Mouse (Mus musculus) activated CD4-positive, CD25-positive, alpha-beta regulatory T cell, adult 9 weeks (primary cell): ENCODE results near the gene Gm20547. TPM values are rescaled to one million over a fixed set of nuclear protein-coding genes. Genes with fewer than 3 reads are reported as not detected.

ENCODE experiments used
- polyA plus RNA-seq: library from polyadenylated mRNA; unstranded; fragments of 100-300 nt; shearing (Covaris generic); gene quantifications from one replicate; pipeline ENCODE4 v1.2.1, GENCODE M21; 2017

Gm20547 gene
- polyA plus RNA-seq, result not detected

DNA sequence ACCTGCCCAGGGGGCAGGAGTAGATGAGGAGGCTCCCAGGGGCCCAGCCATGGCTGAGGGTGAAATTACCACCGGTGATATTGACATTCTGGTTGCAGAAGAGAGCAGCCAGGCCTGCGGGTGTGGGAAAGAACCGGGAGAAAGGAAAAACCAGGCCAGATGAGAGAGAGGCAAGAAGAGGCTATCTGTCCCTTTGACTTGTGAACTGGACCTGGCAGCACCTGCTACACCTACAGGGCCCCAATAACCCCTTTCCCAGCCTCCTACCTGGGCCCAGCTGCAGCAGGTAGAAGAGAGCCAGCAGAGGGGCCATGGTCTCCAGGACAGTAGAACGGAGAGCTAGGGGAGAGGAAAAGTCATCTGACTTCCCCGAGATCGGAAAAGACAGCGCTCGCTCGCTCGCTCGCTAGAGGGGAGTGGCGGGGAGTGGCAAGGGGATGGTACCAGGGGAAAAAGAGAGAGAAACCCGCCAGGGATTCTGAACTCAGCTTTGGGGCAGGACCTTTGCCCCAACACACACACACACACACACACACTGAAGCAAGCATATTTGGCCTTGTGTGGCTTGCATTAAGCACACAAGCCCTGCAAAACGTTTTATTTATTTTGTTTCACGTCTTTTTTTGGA, at the start of gene Gm20547:
Gene Gm20547 (minus strand): TSS at position 360 of the 628 bp plus-strand sequence.

GRCm38 (mm10) chr17:34931061-34931734, 49.4 kb upstream of the Gm20547 start, which contains the start of gene Neu1:
Gene Neu1, plus strand, starts transcription at chr17:34931253.

GRCm38 (mm10) chr17:34913930-34914665, 32.3 kb upstream of the Gm20547 start, which contains the start of gene Slc44a4:
Gene Slc44a4, plus strand, starts transcription at chr17:34914466.

DNA sequence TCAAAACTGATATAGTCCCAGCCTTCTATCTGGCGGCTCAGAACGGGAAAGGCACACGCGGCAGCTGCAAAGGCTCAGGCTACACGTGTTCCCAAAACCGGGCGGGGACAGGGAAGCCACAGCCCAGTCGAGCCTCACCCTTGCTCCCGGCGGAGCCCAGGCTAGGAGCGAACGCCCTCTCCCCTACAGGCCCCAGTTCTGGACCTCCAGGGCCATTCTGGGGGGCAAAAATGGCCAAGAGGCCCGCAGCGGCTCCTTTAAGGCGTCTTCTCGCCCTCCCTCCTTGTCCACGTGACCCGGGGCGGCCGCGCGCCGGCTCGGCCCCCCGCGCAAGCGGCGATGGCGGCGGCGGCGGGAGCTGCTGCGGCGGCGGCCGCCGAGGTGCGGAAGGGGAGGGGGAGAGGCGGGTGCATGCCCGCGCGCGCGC, 16.3 kb upstream of the Gm20547 start, which contains the start of the genes C2 and Ehmt2:
Gene C2 (minus strand): TSS at position 106 of the 427 bp plus-strand sequence.
Gene Ehmt2 (plus strand): TSS at position 310 of the 427 bp plus-strand sequence.

GRCm38 (mm10) chr17:34879336-34879879, 2.4 kb downstream of the Gm20547 start, which contains the start of gene Zbtb12:
Gene Zbtb12, plus strand, starts transcription at chr17:34879483.

DNA sequence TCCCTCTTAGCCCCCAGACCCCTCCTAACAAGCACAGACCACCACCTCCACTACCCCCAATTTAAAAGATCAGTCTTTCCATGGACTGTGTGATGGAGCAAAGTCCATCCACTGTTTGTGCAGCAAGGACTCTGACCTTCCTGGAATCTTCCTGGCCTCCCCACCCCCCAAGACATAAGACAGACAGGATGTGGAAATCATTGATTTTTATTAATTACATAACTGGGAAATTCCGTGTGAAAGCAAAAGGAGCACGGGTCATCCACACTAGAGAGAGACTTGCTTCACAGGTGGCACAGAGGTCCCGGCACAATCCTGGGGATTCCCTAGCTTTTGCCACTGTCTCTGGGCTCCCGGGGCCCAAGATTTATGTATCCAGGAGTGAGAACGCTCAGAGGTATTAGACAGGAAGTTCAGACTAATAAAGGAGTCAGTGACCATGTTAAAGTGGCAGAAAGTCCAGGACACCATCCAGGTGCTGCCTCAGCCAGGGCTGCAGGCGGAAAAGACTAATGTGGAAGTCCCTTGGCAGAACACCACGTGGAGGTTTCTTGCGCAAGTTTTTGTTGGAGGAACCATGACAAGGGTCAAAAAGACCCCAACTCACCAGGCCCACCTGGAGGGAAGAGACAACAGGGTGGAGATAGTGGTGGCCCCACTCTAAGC, 19.3 kb downstream of the Gm20547 start, which contains the start of gene Cfb:
Gene Cfb (minus strand): TSS at position 103 of the 666 bp plus-strand sequence.

GRCm38 (mm10) chr17:34849722-34850516, 31.9 kb downstream of the Gm20547 start, which contains the start of the genes Skiv2l and Nelfe:
Gene Skiv2l, minus strand, starts transcription at chr17:34850210.
Gene Nelfe, plus strand, starts transcription at chr17:34850391.

GRCm38 (mm10) chr17:34836856-34837221, 45.0 kb downstream of the Gm20547 start, which contains the start of the genes Stk19 and Dxo:
Gene Stk19, minus strand, starts transcription at chr17:34836945.
Gene Dxo, plus strand, starts transcription at chr17:34837019.

Other genes with a start within 250 kb of the Gm20547 start
- gene Fkbpl, start 237.3 kb downstream of the Gm20547 start, polyA plus RNA-seq, result 5.1 TPM
- 80.4 TPM for gene Atf6b, start 234.9 kb downstream of the Gm20547 start, polyA plus RNA-seq
- not detected for gene Tnxb, start 211.5 kb downstream of the Gm20547 start, polyA plus RNA-seq
- 0.12 TPM for gene C4b, start 138.2 kb downstream of the Gm20547 start, polyA plus RNA-seq
- not detected for gene Cyp21a1, start 77.5 kb downstream of the Gm20547 start, polyA plus RNA-seq
- 38.5 TPM for gene Stk19, start 45.1 kb downstream of the Gm20547 start, polyA plus RNA-seq
- gene Dxo, start 45.0 kb downstream of the Gm20547 start, polyA plus RNA-seq, result 73.8 TPM
- gene Skiv2l, start 31.8 kb downstream of the Gm20547 start, polyA plus RNA-seq, result 150 TPM
- 41.3 TPM for gene Nelfe, start 31.7 kb downstream of the Gm20547 start, polyA plus RNA-seq
- gene Cfb, start 19.5 kb downstream of the Gm20547 start, polyA plus RNA-seq, result 1.3 TPM
- 0.64 TPM for gene Zbtb12, start 2.6 kb downstream of the Gm20547 start, polyA plus RNA-seq
- 2.3 TPM for gene C2, start 16.2 kb upstream of the Gm20547 start, polyA plus RNA-seq
- gene Ehmt2, start 16.4 kb upstream of the Gm20547 start, polyA plus RNA-seq, result 38.7 TPM
- gene Slc44a4, start 32.4 kb upstream of the Gm20547 start, polyA plus RNA-seq, result not detected
- 85.9 TPM for gene Neu1, start 49.2 kb upstream of the Gm20547 start, polyA plus RNA-seq
- gene Hspa1b, start 77.2 kb upstream of the Gm20547 start, polyA plus RNA-seq, result 54.2 TPM
- 2.7 TPM for gene Gm20481, start 87.9 kb upstream of the Gm20547 start, polyA plus RNA-seq
- 13.2 TPM for gene Hspa1a, start 90.1 kb upstream of the Gm20547 start, polyA plus RNA-seq
- gene Hspa1l, start 90.7 kb upstream of the Gm20547 start, polyA plus RNA-seq, result 0.17 TPM
- gene Lsm2, start 99.8 kb upstream of the Gm20547 start, polyA plus RNA-seq, result 55.0 TPM
- gene Vars, start 118.9 kb upstream of the Gm20547 start, polyA plus RNA-seq, result 187 TPM
- 0.33 TPM for gene Vwa7, start 134.5 kb upstream of the Gm20547 start, polyA plus RNA-seq
- gene Sapcd1, start 146.0 kb upstream of the Gm20547 start, polyA plus RNA-seq, result 0.82 TPM
- 1.5 TPM for gene Msh5, start 164.7 kb upstream of the Gm20547 start, polyA plus RNA-seq
- gene Clic1, start 167.9 kb upstream of the Gm20547 start, polyA plus RNA-seq, result 661 TPM
- gene Ddah2, start 177.0 kb upstream of the Gm20547 start, polyA plus RNA-seq, result 2.2 TPM
- not detected for gene Ly6g6c, start 183.3 kb upstream of the Gm20547 start, polyA plus RNA-seq
- gene Mpig6b, start 184.1 kb upstream of the Gm20547 start, polyA plus RNA-seq, result not detected
- gene Ly6g6e, start 194.9 kb upstream of the Gm20547 start, polyA plus RNA-seq, result not detected
- gene Ly6g6d, start 196.0 kb upstream of the Gm20547 start, polyA plus RNA-seq, result not detected
- not detected for gene Ly6g6f, start 203.6 kb upstream of the Gm20547 start, polyA plus RNA-seq
- gene Abhd16a, start 207.2 kb upstream of the Gm20547 start, polyA plus RNA-seq, result 65.7 TPM
- gene Ly6g5c, start 226.2 kb upstream of the Gm20547 start, polyA plus RNA-seq, result not detected
- gene Ly6g5b, start 233.4 kb upstream of the Gm20547 start, polyA plus RNA-seq, result 3.8 TPM
- gene Gpank1, start 239.4 kb upstream of the Gm20547 start, polyA plus RNA-seq, result 58.5 TPM
- gene Csnk2b, start 240.0 kb upstream of the Gm20547 start, polyA plus RNA-seq, result 341 TPM
- gene D17H6S53E, start 244.3 kb upstream of the Gm20547 start, polyA plus RNA-seq, result 5.3 TPM